Mouse (Mus musculus): Measurements from ENCODE around the gene Enthd1. TPM values are rescaled to one million over a fixed set of nuclear protein-coding genes. Genes with fewer than 3 reads are reported as not detected.
A peak's percentile ranks its signal among the peaks of the same experiment; 100 is the strongest.
"Not testable (repeated sequence)": the region's sequence is repeated elsewhere in the genome, so short reads cannot be mapped to it uniquely, and the experiment has no call there.

Enthd1 gene
- polyA plus RNA-seq, 1 experiment from 2014 or later = not detected

DNA sequence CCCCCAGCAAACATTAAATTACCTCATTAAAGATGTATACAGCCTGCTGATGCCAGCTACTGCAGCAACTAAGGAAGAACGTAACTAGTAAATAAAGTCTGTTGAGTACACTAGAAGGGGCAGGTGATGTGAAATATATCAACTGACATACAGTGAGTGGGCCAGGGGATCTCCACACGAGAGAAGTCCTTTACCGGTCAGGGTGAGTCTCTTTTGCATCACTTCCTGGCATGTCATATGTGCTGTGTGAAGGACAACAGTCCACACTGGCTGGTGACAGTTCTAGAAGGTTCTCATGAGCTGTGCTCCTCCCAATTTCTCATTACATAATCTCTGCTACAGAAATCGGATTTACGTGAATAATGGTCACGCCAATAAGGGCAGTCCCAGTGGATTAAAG lies 27.8 kb upstream of the Enthd1 start:
- ATAC-seq (ENCODE audit: insufficient number of reproducible peaks, low FRiP score) = no peak
- H3K9me3 ChIP-seq (replicated peaks) = no peaks in the 10 kb centered on the region
- 79% methylated on average over 6 of the region's 6 CpGs for WGBS
- no peak overlapping the region for H3K9ac ChIP-seq
- H3K4me2 ChIP-seq = no peak overlapping the region
- no peak overlapping the region for H3K4me3 ChIP-seq
- no peak overlapping the region for H3K27ac ChIP-seq (ENCODE audit: poor library complexity, severe bottlenecking)
- H3K4me1 ChIP-seq (replicated peaks) = peaks cover 6% of the 10 kb centered on the region
- no peaks in the 10 kb centered on the region for H3K36me3 ChIP-seq
- H3K27me3 ChIP-seq (replicated peaks) = peaks cover 3% of the 10 kb centered on the region

DNA sequence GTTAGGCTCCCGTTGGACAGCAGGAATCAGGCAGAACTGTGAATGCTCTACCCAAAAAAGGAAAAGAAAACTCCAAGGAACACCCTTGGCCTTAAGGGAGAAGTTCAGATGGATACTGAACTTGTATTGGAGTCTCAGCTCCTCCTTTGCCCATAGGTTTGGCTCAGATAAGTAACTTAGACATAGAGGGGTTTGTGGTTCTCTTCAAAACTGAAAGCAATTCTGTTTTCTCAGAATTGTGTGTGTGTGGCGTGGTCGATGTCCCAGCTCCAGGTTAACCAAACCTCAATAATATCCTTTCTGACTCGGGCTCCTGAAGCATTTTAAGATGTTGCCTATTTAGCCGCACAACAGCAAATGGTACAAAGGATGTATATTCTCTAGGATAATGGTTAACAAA lies 25.7 kb upstream of the Enthd1 start:
- 83% methylated on average over 5 of the region's 5 CpGs for WGBS
- ATAC-seq (ENCODE audit: insufficient number of reproducible peaks, low FRiP score) = no peak

DNA sequence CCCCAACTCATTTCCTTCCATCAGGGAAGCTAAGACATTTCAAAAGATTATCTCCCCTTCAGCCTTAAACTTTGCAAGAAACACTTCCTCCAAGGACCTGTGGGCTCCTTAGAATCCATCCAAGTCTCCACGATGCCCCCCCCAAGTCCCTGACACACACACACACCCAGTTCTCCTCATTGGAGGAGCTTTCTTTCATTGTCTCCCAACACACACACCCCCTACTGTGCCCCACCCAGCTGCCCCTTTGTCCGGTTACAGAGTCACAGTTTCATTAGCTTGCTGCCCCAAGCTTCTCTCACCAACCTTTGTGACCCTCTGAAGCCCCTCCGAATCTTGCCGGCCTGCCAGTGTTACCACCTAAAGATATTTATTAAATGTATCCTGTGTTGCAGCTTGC lies 21.3 kb upstream of the Enthd1 start:
- peaks cover 40% of the 10 kb centered on the region for H3K27me3 ChIP-seq (replicated peaks)
- H3K4me2 ChIP-seq = no peak overlapping the region
- no peak for ATAC-seq (ENCODE audit: insufficient number of reproducible peaks, low FRiP score)
- H3K9ac ChIP-seq = no peak overlapping the region
- WGBS = 51% methylated on average over 4 of the region's 4 CpGs
- H3K9me3 ChIP-seq (replicated peaks) = no peaks in the 10 kb centered on the region
- H3K27ac ChIP-seq (ENCODE audit: poor library complexity, severe bottlenecking) = no peak overlapping the region
- 0 out of 2 replicates have a peak, but pooled peaks cover 7% of the 10 kb centered on the region for H3K4me1 ChIP-seq (replicated peaks)
- no peaks in the 10 kb centered on the region for H3K36me3 ChIP-seq
- H3K4me3 ChIP-seq = no peak overlapping the region

More for the DNA sequence above, 25.7 kb upstream of the Enthd1 start:
- no peak overlapping the region for H3K4me3 ChIP-seq
- H3K4me1 ChIP-seq (replicated peaks) = peaks cover 6% of the 10 kb centered on the region
- H3K4me2 ChIP-seq = no peak overlapping the region
- H3K36me3 ChIP-seq = no peaks in the 10 kb centered on the region
- no peak overlapping the region for H3K9ac ChIP-seq
- peaks cover 10% of the 10 kb centered on the region for H3K27me3 ChIP-seq (replicated peaks)
- H3K9me3 ChIP-seq (replicated peaks) = no peaks in the 10 kb centered on the region
- H3K27ac ChIP-seq (ENCODE audit: poor library complexity, severe bottlenecking) = no peak overlapping the region

DNA sequence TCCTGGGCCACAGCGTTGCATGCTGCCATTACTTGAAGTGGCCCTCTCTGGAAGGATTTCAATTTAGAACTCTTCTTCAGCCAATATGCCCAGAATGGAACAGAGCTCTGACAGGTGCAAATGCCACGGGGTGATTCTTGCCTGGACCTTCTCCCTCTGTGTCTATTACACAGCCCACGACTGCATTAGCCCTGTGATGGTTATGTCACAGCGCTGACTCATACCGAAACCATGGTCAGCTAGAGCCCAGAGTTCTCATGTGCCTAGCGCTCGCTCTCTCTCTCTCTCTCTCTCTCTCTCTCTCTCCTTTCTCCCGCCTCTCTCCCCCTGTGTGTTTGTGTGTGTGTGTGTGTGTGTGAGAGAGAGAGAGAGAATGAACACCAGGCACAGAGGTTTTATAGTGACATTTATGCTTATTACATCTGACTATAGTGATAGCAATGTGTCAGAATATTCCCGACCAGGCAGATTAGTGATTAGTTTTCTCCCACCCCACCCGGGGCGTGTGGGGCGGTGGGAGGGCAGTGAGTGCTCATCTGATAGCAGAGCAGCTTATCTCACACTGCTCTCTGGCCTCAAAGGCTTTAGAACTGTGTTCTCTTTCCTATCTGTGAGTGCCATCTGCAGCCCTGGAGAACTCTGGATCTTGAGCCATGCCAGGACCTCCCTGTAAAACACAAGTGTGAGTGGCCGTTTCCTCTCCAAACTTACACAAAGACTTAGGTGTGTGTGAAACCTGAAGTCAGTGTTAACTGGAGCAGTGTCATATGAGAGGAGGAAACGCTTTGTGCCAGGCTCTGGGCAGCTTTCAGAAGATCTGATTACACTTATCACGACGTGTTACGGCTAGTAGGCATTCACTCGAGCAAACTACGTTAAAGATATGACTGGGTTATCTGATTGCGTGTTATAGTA lies 17.9 kb upstream of the Enthd1 start:
- peak overlapping the region; percentile 1 for H3K4me2 ChIP-seq
- peak; percentile 42; the same call in 1 of the 2 replicates for ATAC-seq (ENCODE audit: insufficient number of reproducible peaks, low FRiP score)
- no peak overlapping the region for H3K27ac ChIP-seq (ENCODE audit: poor library complexity, severe bottlenecking)
- H3K27me3 ChIP-seq (replicated peaks) = peaks cover 63% of the 10 kb centered on the region
- no peak overlapping the region for H3K9ac ChIP-seq
- WGBS = 43% methylated on average over 20 of the region's 20 CpGs
- H3K4me3 ChIP-seq = no peak overlapping the region
- H3K9me3 ChIP-seq (replicated peaks) = no peaks in the 10 kb centered on the region
- no peaks in the 10 kb centered on the region for H3K36me3 ChIP-seq
- 0 out of 2 replicates have a peak, but pooled peaks cover 7% of the 10 kb centered on the region for H3K4me1 ChIP-seq (replicated peaks)

DNA sequence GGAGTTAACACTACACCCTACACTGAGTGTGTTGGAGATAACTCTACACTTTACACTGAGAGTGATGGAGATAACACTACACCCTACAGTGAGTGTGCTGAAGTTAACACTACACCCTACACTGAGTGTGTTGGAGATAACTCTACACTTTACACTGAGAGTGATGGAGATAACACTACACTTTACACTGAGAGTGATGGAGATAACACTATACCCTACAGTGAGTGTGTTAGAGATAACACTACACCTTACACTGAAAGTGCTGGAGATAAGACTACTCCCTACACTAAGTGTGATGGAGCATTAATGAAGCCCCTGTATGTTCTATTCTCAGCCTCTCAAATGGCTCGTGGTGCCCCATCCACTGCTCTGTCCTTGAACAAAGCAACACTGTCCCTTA lies 15.6 kb upstream of the Enthd1 start:
- H3K9me3 ChIP-seq (replicated peaks); H3K4me2 ChIP-seq; H3K4me3 ChIP-seq; ATAC-seq (ENCODE audit: insufficient number of reproducible peaks, low FRiP score); H3K36me3 ChIP-seq; H3K27ac ChIP-seq (ENCODE audit: poor library complexity, severe bottlenecking); H3K9ac ChIP-seq: not testable (repeated sequence)
- Histone ChIP-seq H3K27me3 (replicated peaks) (peaks cover 76% of the 10 kb centered on the region), H3K4me1 (replicated peaks) (0 out of 2 replicates have a peak, but pooled peaks cover 10% of the 10 kb centered on the region)
- WGBS = 68% methylated on average over 1 of the region's 1 CpGs

DNA sequence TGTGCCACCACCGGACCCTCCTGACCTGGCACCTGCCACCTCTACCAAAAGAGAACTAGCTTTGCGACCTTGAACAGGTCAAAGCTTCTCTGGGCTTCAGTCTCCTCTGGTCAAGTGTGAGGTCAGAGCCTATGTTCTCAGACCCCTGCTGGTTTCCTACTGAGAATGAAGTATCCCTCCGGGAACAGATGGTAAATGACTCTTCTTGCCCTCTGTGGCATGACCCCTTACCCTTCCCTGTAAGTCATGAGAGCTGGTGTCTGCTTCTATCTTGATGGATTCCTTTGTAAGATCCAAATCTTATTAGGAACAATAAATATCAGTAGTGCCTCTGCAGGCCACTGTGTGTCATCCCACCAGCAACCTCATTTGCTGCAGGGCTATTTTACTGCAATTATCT lies 14.2 kb upstream of the Enthd1 start:
- peaks cover 72% of the 10 kb centered on the region for H3K27me3 ChIP-seq (replicated peaks)
- WGBS = 56% methylated on average over 3 of the region's 3 CpGs
- H3K9me3 ChIP-seq (replicated peaks) = no peaks in the 10 kb centered on the region
- H3K4me1 ChIP-seq (replicated peaks) = 0 out of 2 replicates have a peak, but pooled peaks cover 10% of the 10 kb centered on the region
- no peaks in the 10 kb centered on the region for H3K36me3 ChIP-seq
- ATAC-seq (ENCODE audit: insufficient number of reproducible peaks, low FRiP score) = no peak
- H3K4me2 ChIP-seq = no peak overlapping the region
- no peak overlapping the region for H3K9ac ChIP-seq
- H3K27ac ChIP-seq (ENCODE audit: poor library complexity, severe bottlenecking) = no peak overlapping the region
- H3K4me3 ChIP-seq = no peak overlapping the region

DNA sequence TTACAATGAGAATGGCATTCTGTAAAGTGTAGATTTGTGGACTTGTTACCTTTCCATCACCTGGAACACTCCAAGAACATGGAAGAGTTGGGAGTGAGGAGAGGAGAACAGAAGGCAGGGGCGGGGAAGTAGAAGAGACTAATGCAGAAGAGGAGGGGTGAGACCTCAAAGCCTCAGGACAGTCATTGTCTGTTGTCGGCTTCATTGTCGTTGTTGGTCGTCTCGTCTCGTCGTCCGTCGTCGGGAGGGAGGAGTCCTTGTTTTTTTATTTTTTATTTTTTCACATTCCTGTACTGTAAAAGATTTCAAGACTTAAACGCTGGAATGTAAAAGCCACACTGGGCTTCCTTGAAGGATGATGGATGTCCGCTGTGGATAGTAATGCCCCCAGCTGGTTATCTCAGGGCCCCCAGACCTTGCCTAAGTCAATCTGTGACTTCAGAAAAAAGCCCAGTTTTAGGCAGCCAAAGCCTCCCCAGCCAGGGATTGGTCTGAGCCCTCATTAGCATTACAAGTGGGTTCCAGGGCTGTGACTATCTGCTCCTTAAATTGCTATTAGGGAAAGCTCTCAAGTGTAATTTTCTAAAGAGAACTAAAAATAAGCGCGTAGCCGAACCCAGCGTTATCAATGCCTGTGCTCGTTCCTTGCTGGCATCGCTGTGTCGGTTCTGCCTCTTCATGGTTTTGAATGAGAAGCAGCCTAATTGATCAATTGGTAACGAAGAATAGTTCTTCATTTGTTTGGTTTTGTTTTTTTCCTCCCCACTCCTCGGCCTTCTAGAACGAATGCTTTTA lies 12.4 kb upstream of the Enthd1 start:
- H3K36me3 ChIP-seq = no peaks in the 10 kb centered on the region
- H3K27me3 ChIP-seq (replicated peaks) = peaks cover 69% of the 10 kb centered on the region
- no peak for ATAC-seq (ENCODE audit: insufficient number of reproducible peaks, low FRiP score)
- WGBS = 13% methylated on average over 22 of the region's 22 CpGs
- H3K4me1 ChIP-seq (replicated peaks) = 0 out of 2 replicates have a peak, but pooled peaks cover 6% of the 10 kb centered on the region
- H3K4me2 ChIP-seq = peak overlapping the region; percentile 54
- H3K9me3 ChIP-seq (replicated peaks) = no peaks in the 10 kb centered on the region
- 0 out of 2 replicates have a peak overlapping the region, but pooled peaks have one; percentile 2 for H3K4me3 ChIP-seq
- H3K9ac ChIP-seq = no peak overlapping the region
- H3K27ac ChIP-seq (ENCODE audit: poor library complexity, severe bottlenecking) = no peak overlapping the region

DNA sequence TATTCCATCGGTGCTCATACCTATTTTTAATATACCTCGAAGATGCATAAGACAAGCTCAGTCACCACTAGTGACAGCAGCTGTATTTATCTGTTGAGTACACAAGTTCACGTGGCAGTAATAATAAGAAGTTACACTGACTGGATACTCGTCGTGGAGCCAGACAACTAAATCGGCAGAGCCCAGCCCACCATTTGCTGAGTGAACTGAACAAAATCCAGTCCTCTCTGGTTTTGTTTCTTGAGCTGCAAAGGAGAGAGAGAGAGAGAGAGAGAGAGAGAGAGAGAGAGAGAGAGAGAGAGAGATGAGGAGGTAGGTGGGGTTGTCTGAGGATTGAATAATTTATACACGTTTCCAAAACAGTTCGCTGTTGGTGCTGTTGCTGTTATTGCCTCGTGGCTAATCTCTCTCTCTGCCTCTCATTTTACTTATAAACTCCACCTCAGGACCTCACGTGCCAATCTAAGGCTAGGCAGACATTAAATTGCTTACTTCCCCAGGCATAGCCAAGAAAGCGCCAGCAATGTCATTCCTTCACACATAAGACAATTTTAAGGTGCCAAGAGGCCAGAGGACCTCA lies 11.5 kb upstream of the Enthd1 start:
- ATAC-seq (ENCODE audit: insufficient number of reproducible peaks, low FRiP score) = no peak

DNA sequence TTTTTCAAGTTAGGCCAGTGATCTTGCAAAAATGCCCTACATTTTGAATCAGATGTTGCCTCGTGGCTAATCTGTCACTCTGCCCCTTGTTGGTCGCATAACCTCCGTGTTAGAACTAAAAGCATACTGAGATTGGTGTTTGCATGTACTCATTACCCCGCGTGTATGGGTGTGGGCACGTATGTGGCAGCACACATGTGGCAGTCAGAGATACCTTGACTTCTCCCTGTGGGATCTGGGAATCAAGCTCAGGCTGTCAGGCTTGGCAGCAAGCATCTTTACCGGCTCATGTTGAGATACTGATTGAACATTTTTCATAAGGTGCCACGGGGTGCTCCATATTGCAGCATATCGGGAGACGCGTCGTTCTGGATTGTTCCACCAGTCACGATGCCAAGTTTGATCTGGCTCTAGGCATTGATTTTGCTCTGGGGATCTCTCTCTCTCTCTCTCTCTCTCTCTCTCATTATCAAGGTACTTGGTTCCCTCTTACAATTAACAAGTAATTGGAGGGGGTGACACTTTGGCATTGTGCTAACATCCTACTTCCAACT lies 10.9 kb upstream of the Enthd1 start:
- Histone ChIP-seq H3K4me3 (no peak overlapping the region), H3K27ac (ENCODE audit: poor library complexity, severe bottlenecking) (no peak overlapping the region), H3K9me3 (replicated peaks) (no peaks in the 10 kb centered on the region), H3K36me3 (no peaks in the 10 kb centered on the region), H3K9ac (no peak overlapping the region), H3K27me3 (replicated peaks) (peaks cover 70% of the 10 kb centered on the region), H3K4me2 (no peak overlapping the region), H3K4me1 (replicated peaks) (0 out of 2 replicates have a peak, but pooled peaks cover 6% of the 10 kb centered on the region)
- 86% methylated on average over 13 of the region's 13 CpGs for WGBS
- no peak for ATAC-seq (ENCODE audit: insufficient number of reproducible peaks, low FRiP score)

More for the DNA sequence above, 11.5 kb upstream of the Enthd1 start:
- no peak overlapping the region for H3K27ac ChIP-seq (ENCODE audit: poor library complexity, severe bottlenecking)
- H3K9ac ChIP-seq = no peak overlapping the region
- H3K4me2 ChIP-seq = no peak overlapping the region
- 77% methylated on average over 11 of the region's 11 CpGs for WGBS
- H3K9me3 ChIP-seq (replicated peaks) = no peaks in the 10 kb centered on the region
- no peaks in the 10 kb centered on the region for H3K36me3 ChIP-seq
- no peak overlapping the region for H3K4me3 ChIP-seq
- H3K4me1 ChIP-seq (replicated peaks) = 0 out of 2 replicates have a peak, but pooled peaks cover 6% of the 10 kb centered on the region
- peaks cover 71% of the 10 kb centered on the region for H3K27me3 ChIP-seq (replicated peaks)

DNA sequence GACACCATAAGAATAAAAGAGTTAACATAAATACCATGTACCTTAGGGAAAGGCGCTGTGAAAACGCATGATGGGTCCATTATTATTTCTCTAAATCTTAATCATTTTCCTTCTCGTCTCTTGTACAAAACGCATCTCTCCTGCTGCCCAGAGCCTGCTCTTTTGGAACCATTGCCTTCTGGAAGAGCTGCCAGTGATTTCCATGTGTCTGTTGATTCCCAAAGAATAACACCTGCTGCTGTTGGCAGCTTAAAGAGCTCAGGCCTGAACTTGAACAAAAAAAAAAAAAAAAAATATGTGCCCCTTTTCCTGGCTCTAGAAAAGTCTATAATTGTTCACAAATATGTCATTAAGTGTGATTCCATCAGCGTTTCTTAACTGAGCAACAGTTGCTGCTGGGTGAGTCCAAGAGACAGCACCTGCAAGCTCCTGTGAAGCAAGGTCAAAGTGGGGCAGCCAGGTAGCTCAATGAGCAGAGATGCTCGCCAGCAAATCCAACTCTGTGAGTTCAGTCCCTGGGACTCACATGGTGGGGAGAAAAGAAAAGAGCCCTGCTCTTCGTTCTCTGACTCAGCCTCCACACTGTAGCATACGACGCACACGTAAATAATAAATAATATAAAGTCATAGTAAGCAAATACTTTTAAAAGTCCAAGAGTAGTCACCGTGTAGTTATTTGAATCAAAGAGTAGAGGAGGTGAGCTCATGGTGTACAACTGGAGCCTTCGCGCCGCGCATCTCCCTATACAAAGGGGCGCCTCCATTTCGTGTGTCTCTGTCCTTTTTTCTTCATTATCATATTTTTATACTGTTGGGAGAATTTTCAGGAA lies 9.5 kb upstream of the Enthd1 start:
- Histone ChIP-seq H3K4me2 (no peak overlapping the region), H3K9me3 (replicated peaks) (no peaks in the 10 kb centered on the region), H3K4me1 (replicated peaks) (0 out of 2 replicates have a peak, but pooled peaks cover 6% of the 10 kb centered on the region), H3K36me3 (no peaks in the 10 kb centered on the region), H3K27ac (ENCODE audit: poor library complexity, severe bottlenecking) (no peak overlapping the region), H3K27me3 (replicated peaks) (peaks cover 74% of the 10 kb centered on the region), H3K9ac (no peak overlapping the region), H3K4me3 (no peak overlapping the region)
- 87% methylated on average over 17 of the region's 17 CpGs for WGBS
- ATAC-seq (ENCODE audit: insufficient number of reproducible peaks, low FRiP score) = no peak

All from heart, embryonic 12.5 days (tissue).